Mouse (Mus musculus): Measurements from ENCODE around the gene Sesn2.

DNA sequence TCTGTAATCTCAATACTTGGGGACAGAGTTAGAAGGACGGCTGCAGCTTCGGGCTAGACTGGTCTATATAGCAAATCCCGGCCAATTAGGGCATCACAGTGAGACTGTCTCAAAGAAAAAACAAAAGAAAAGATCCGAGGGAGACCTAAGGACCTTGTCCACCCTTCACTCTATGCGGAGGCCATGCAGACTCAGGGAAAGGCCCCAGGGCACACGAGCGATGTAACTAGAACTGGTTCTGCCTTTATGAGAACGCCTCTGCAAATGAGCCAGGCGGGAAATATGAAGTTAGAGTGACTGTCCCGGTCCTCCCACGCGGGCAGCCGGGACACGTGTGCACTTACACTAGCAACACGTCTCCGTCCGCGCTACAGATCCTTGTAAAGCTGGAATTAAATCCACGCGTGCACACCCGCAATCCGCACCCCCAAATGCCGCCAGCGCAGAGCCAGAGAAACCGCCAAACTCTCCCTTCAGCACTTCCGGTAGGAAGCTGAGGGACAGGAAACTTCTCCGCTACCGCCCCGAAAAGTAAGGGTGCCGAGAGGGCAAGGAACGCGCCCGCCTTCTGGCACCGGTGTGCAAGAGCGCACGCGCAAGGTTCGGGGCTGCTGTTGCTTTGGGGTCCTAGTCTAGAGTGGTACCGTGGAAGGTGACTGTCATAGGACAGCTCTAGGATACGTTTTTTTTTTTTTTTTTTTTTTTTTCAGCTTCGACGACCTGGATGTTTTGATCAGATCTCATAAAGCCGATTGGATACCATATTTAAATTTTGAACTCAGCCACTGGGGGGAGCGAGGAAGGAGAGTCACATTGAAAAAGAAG lies 46.7 kb downstream of the Sesn2 start, which contains the start of gene Med18:
- TF ChIP-seq CTCF (conservative IDR thresholded peaks at IDR 0.05; ENCODE audit: low read length) (no peak), NANOG (IDR thresholded peaks at IDR 0.05; ENCODE audit: borderline replicate concordance, low read length) (no peak)
